Mouse (Mus musculus) CH12.LX (cell line): Measurements from ENCODE around the gene Golph3l.

ENCODE experiments used
- CHD2 ChIP-seq: IDR thresholded peaks from 2 replicates; pipeline ENCODE4 v1.6.1; 2011; ENCODE audit warnings: low read length, improper control_type of control experiment
- CTCF ChIP-seq, 2 experiments: IDR thresholded peaks in 1 of 2; conservative IDR thresholded peaks in 1 of 2; 2 replicates each; pipeline ENCODE4 v1.5.1; 2011 to 2012; ENCODE audit warnings: low read depth in 2 of 2, low read length in 2 of 2, improper control_type of control experiment in 1 of 2, inconsistent platforms in 1 of 2, mild to moderate bottlenecking in 1 of 2, moderate library complexity in 1 of 2
- ELF1 ChIP-seq: IDR thresholded peaks from 2 replicates; pipeline ENCODE4 v1.6.1; 2014; ENCODE audit warnings: low read depth, mild to moderate bottlenecking, inconsistent platforms, low read length, improper control_type of control experiment
- EP300 ChIP-seq: IDR thresholded peaks from 2 replicates; pipeline ENCODE4 v1.6.1; 2011; ENCODE audit warnings: low read length, improper control_type of control experiment
- GABPA ChIP-seq: IDR thresholded peaks from 2 replicates; pipeline ENCODE4 v1.6.1; 2012; ENCODE audit warnings: low read depth, low read length, improper control_type of control experiment, inconsistent platforms; ENCODE audit not compliant: insufficient replicate concordance
- NRF1 ChIP-seq: IDR thresholded peaks from 2 replicates; pipeline ENCODE4 v1.6.1; 2014; ENCODE audit warnings: low read depth, mild to moderate bottlenecking, inconsistent platforms, low read length, improper control_type of control experiment, moderate library complexity
- POLR2A ChIP-seq: IDR thresholded peaks from 2 replicates; pipeline ENCODE4 v1.6.1; 2011; ENCODE audit warnings: low read depth, mild to moderate bottlenecking, improper control_type of control experiment, low read length
- RCOR1 ChIP-seq: conservative IDR thresholded peaks from 2 replicates; pipeline ENCODE4 v1.6.1; 2012; ENCODE audit warnings: low read depth, mild to moderate bottlenecking, inconsistent platforms, low read length, improper control_type of control experiment
- USF1 ChIP-seq: IDR thresholded peaks from 2 replicates; pipeline ENCODE4 v1.6.1; 2014; ENCODE audit warnings: low read depth, mild to moderate bottlenecking, inconsistent platforms, low read length, improper control_type of control experiment
- ZC3H11A ChIP-seq: IDR thresholded peaks from 2 replicates; pipeline ENCODE4 v1.6.1; 2012; ENCODE audit warnings: low read depth, mild to moderate bottlenecking, inconsistent platforms, low read length, improper control_type of control experiment
- ZNF384 ChIP-seq: IDR thresholded peaks from 2 replicates; pipeline ENCODE4 v1.6.1; 2012; ENCODE audit warnings: low read depth, low read length, improper control_type of control experiment, inconsistent platforms

- no peak for TF ChIP-seq ZC3H11A
- no peak for TF ChIP-seq ELF1
- TF ChIP-seq POLR2A: no peak
- no peak for TF ChIP-seq NRF1
- TF ChIP-seq GABPA: no peak
- TF ChIP-seq USF1: no peak
- TF ChIP-seq ZNF384: no peak
- TF ChIP-seq CTCF (conservative IDR thresholded peaks at IDR 0.05 in 1 of 2, IDR thresholded peaks at IDR 0.05 in 1 of 2; ENCODE audit: low read depth in 2 of 2, low read length in 2 of 2): no peak
- TF ChIP-seq EP300: no peak
- no peak for TF ChIP-seq RCOR1
- TF ChIP-seq CHD2: no peak
Observed at GRCm38 (mm10) chr3:95559437-95559836, 29.3 kb upstream of the Golph3l start, which contains the start of gene Hormad1.
